Mouse (Mus musculus) embryonic facial prominence, embryonic 14.5 days (tissue): ENCODE measurements around the gene Col4a2. TPM values are rescaled to one million over a fixed set of nuclear protein-coding genes. Genes with fewer than 3 reads are reported as not detected.

Experiments used
- ATAC-seq: fragments of 200-750 bp; cut with Nextera tagmentation; 2 replicates; pipeline ENCODE4 v1.8.0; 2017; ENCODE audit warnings: low read depth, moderate number of reproducible peaks, moderate TSS enrichment
- DNase-seq: peaks from one replicate; pipeline ENCODE4 v3.0.0-alpha.2; 2015; ENCODE audit warnings: low spot score
- H3K27ac ChIP-seq: fragments of 300-500 bp; sonication (generic); replicated peaks from 2 replicates; pipeline ENCODE4 v1.5.1; 2014; ENCODE audit warnings: low read depth, mild to moderate bottlenecking, low read length, moderate library complexity
- H3K27me3 ChIP-seq: fragments of 300-500 bp; sonication (generic); replicated peaks from 2 replicates; pipeline ENCODE4 v1.6.1; 2014; ENCODE audit warnings: low read length; ENCODE audit not compliant: control insufficient read depth, insufficient read depth
- H3K36me3 ChIP-seq: fragments of 300-500 bp; sonication (generic); 2 replicates; pipeline ENCODE4 v1.6.1; 2014; ENCODE audit warnings: low read length, mixed read lengths; ENCODE audit not compliant: control insufficient read depth, insufficient read depth
- H3K4me1 ChIP-seq: fragments of 300-500 bp; sonication (generic); 2 replicates; pipeline ENCODE4 v1.6.1; 2014; ENCODE audit warnings: antibody characterized with exemption, low read length; ENCODE audit not compliant: control insufficient read depth, insufficient read depth
- H3K4me2 ChIP-seq: fragments of 300-500 bp; sonication (generic); 2 replicates; pipeline ENCODE4 v1.6.1; 2014; ENCODE audit warnings: low read depth, mild to moderate bottlenecking, low read length, moderate library complexity, mixed read lengths
- H3K4me3 ChIP-seq: fragments of 300-500 bp; sonication (generic); 2 replicates; pipeline ENCODE4 v1.5.1; 2014; ENCODE audit warnings: low read depth, mild to moderate bottlenecking, low read length
- H3K9ac ChIP-seq: fragments of 300-500 bp; sonication (generic); 2 replicates; pipeline ENCODE4 v1.6.1; 2014; ENCODE audit warnings: low read depth, mild to moderate bottlenecking, low read length, moderate library complexity, mixed read lengths
- H3K9me3 ChIP-seq: fragments of 300-500 bp; sonication (generic); 2 replicates; pipeline ENCODE4 v1.6.1; 2016; ENCODE audit warnings: low read length; ENCODE audit not compliant: control insufficient read depth
- WGBS: fragments of 180-500 bp; shearing (Covaris S2); extraction: QIAGEN DNeasy Blood & Tissue Kit; methylation state at CpG from one replicate; pipeline ENCODE4 v1.1.7; 2014; 5-methylcytosine and 5-hydroxymethylcytosine counted together
- polyA plus RNA-seq: library from polyadenylated mRNA; unstranded; fragments of >200 nt; fragmentation: Nextera tagmentation; extraction: Ambion mirVana; gene quantifications from 2 replicates; pipeline ENCODE4 v1.2.1, GENCODE M21; 2014

The Col4a2 gene
- polyA plus RNA-seq, 1 experiment from 2014 or later: 95.9 TPM

GRCm38 (mm10) chr8:11361546-11362277 lies 49.1 kb downstream of the Col4a2 start:
- Histone ChIP-seq H3K36me3 (no peaks in the 10 kb centered on the region), H3K4me3 (no peak overlapping the region), H3K9me3 (no peaks in the 10 kb centered on the region), H3K9ac (0 out of 2 replicates have a peak overlapping the region, but pooled peaks have one; percentile 41), H3K27ac (peak overlapping the region; percentile 77), H3K4me1 (peaks cover 49% of the 10 kb centered on the region), H3K27me3 (no peaks in the 10 kb centered on the region), H3K4me2 (no peak overlapping the region)
- no peak for ATAC-seq
- 61% methylated on average over 9 of the region's 9 CpGs for WGBS
- no peak for DNase-seq

- H3K27ac ChIP-seq: peak overlapping the region; percentile 77
- no peaks in the 10 kb centered on the region for H3K9me3 ChIP-seq
- no peaks in the 10 kb centered on the region for H3K36me3 ChIP-seq
- H3K4me3 ChIP-seq: no peak overlapping the region
- peak; percentile 19; the same call in 1 of the 2 replicates for ATAC-seq
- peak overlapping the region; percentile 41 for H3K9ac ChIP-seq
- H3K4me2 ChIP-seq: peak overlapping the region; percentile 18; the same call in 1 of the 2 replicates
- H3K27me3 ChIP-seq: no peaks in the 10 kb centered on the region
- H3K4me1 ChIP-seq: peaks cover 46% of the 10 kb centered on the region
- 12% methylated on average over 17 of the region's 17 CpGs for WGBS
- DNase-seq: peak; percentile 78
These were observed 49.9 kb downstream of the Col4a2 start for GRCm38 (mm10) chr8:11362278-11363214.

GRCm38 (mm10) chr8:11363340-11364126 lies 50.9 kb downstream of the Col4a2 start:
- ATAC-seq: peak; percentile 53; the same call in 1 of the 2 replicates
- Histone ChIP-seq H3K9me3 (no peaks in the 10 kb centered on the region), H3K9ac (no peak overlapping the region), H3K4me3 (no peak overlapping the region), H3K27ac (peak overlapping the region; percentile 77), H3K4me2 (no peak overlapping the region), H3K36me3 (no peaks in the 10 kb centered on the region), H3K4me1 (peaks cover 38% of the 10 kb centered on the region), H3K27me3 (no peaks in the 10 kb centered on the region)
- 35% methylated on average over 13 of the region's 13 CpGs for WGBS
- peak; percentile 71 for DNase-seq

- Histone ChIP-seq H3K27ac (no peak overlapping the region), H3K36me3 (no peaks in the 10 kb centered on the region), H3K4me2 (no peak overlapping the region), H3K4me1 (peaks cover 36% of the 10 kb centered on the region), H3K4me3 (no peak overlapping the region), H3K9me3 (no peaks in the 10 kb centered on the region), H3K9ac (no peak overlapping the region), H3K27me3 (no peaks in the 10 kb centered on the region)
- DNase-seq (no peak), ATAC-seq (no peak)
- WGBS: 81% methylated on average over 5 of the region's 5 CpGs
These were observed 53.6 kb downstream of the Col4a2 start for GRCm38 (mm10) chr8:11366251-11366650.

- H3K4me1 ChIP-seq: peaks cover 35% of the 10 kb centered on the region
- no peak overlapping the region for H3K27ac ChIP-seq
- H3K36me3 ChIP-seq: no peaks in the 10 kb centered on the region
- no peak overlapping the region for H3K4me3 ChIP-seq
- 66% methylated on average over 4 of the region's 4 CpGs for WGBS
- H3K27me3 ChIP-seq: no peaks in the 10 kb centered on the region
- DNase-seq (no peak), ATAC-seq (no peak)
- H3K4me2 ChIP-seq: no peak overlapping the region
- no peaks in the 10 kb centered on the region for H3K9me3 ChIP-seq
- H3K9ac ChIP-seq: no peak overlapping the region
These were observed 54.1 kb downstream of the Col4a2 start for GRCm38 (mm10) chr8:11366741-11367140.

GRCm38 (mm10) chr8:11367670-11368069 lies 55.1 kb downstream of the Col4a2 start:
- Histone ChIP-seq H3K9ac (no peak overlapping the region), H3K27me3 (no peaks in the 10 kb centered on the region), H3K4me2 (no peak overlapping the region), H3K9me3 (no peaks in the 10 kb centered on the region), H3K36me3 (no peaks in the 10 kb centered on the region), H3K27ac (no peak overlapping the region), H3K4me3 (no peak overlapping the region), H3K4me1 (peaks cover 26% of the 10 kb centered on the region)
- WGBS: 84% methylated on average over 5 of the region's 5 CpGs
- no peak for ATAC-seq
- no peak for DNase-seq

GRCm38 (mm10) chr8:11369526-11370203 lies 57.1 kb downstream of the Col4a2 start:
- no peak overlapping the region for H3K4me3 ChIP-seq
- H3K9me3 ChIP-seq: no peaks in the 10 kb centered on the region
- DNase-seq: peak; percentile 23
- H3K27ac ChIP-seq: no peak overlapping the region
- 76% methylated on average over 18 of the region's 19 CpGs for WGBS
- ATAC-seq: no peak
- no peaks in the 10 kb centered on the region for H3K27me3 ChIP-seq
- 0 out of 2 replicates have a peak, but pooled peaks cover 8% of the 10 kb centered on the region for H3K4me1 ChIP-seq
- H3K9ac ChIP-seq: no peak overlapping the region
- no peak overlapping the region for H3K4me2 ChIP-seq
- H3K36me3 ChIP-seq: no peaks in the 10 kb centered on the region

GRCm38 (mm10) chr8:11371347-11371746 lies 58.7 kb downstream of the Col4a2 start:
- Histone ChIP-seq H3K9me3 (no peaks in the 10 kb centered on the region), H3K27me3 (no peaks in the 10 kb centered on the region), H3K9ac (no peak overlapping the region), H3K4me3 (no peak overlapping the region), H3K36me3 (no peaks in the 10 kb centered on the region), H3K4me1 (0 out of 2 replicates have a peak, but pooled peaks cover 8% of the 10 kb centered on the region), H3K4me2 (no peak overlapping the region), H3K27ac (no peak overlapping the region)
- DNase-seq (no peak), ATAC-seq (no peak)
- 65% methylated on average over 10 of the region's 10 CpGs for WGBS
